Mouse (Mus musculus): ENCODE measurements around the gene Zfhx3. TPM values are rescaled to one million over a fixed set of nuclear protein-coding genes. Genes with fewer than 3 reads are reported as not detected.

Gene Zfhx3
- polyA plus RNA-seq, 1 experiment: 14.0 TPM

DNA sequence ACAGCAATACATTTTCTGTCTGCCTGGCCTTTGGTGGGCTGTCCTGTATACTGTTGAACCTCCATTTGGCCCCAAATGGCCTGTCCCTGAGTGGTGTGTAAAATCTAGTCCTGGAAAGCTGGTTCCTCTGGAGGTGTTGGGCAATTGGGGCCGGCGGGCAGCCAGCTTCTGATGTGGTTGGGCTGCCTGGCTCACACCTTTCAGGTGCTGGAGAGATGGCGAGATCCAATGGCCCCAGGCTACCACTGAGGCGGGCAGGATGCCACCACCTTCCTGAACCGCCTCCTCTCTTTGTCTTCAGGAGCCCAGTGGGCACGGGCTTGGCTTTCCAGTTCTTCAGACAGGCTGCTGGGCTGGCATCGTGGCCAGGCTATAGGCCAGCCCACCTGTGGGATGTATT is 803.1 kb downstream of the Zfhx3 start:
- Histone ChIP-seq H3K27me3 (ENCODE audit: control insufficient read depth, insufficient read depth, low read length, poor library complexity, severe bottlenecking) (no peaks in the 10 kb centered on the region), H3K4me3 (ENCODE audit: low read depth, low read length) (no peak overlapping the region), H3K36me3 (ENCODE audit: control insufficient read depth, insufficient read depth, low read length, poor library complexity, severe bottlenecking) (no peaks in the 10 kb centered on the region), H3K27ac (ENCODE audit: insufficient read depth, low read length) (no peak overlapping the region), H3K9ac (ENCODE audit: low read depth, poor library complexity, severe bottlenecking) (no peak overlapping the region), H3K4me1 (ENCODE audit: control insufficient read depth, insufficient read depth, low read length) (no peaks in the 10 kb centered on the region), H3K9me3 (replicated peaks; ENCODE audit: control insufficient read depth, insufficient read depth, low read length, poor library complexity, severe bottlenecking) (no peaks in the 10 kb centered on the region)
- TF ChIP-seq POLR2A (IDR thresholded peaks at IDR 0.05; ENCODE audit: insufficient read depth, low read length): no peak
- no peak for TF ChIP-seq EP300 (IDR thresholded peaks at IDR 0.05; ENCODE audit: insufficient read depth, low read depth, low read length)
- TF ChIP-seq CTCF (IDR thresholded peaks at IDR 0.05; ENCODE audit: low read depth, low read length): no peak

DNA sequence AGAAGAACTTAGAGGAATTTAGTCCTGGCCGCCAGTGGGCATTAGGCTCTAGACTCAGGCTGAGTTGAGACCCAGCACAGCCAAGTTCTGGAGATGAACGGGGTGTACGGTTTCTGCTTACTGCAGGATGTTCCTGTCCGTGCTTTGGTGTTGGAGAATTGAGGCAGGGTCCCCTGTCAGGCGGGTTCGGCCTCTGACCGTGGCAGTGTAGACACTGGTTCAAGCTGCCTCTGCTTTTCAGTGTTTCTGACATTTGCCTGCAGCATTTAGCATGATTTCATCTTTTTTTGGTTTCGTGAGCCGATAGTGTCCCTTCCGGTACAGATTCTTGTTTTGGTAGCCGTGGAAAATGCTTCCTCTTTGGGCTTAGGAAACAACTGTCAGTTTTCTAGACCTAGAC is 805.7 kb downstream of the Zfhx3 start:
- no peak for TF ChIP-seq POLR2A (IDR thresholded peaks at IDR 0.05; ENCODE audit: insufficient read depth, low read length)
- no peak for TF ChIP-seq EP300 (IDR thresholded peaks at IDR 0.05; ENCODE audit: insufficient read depth, low read depth, low read length)
- Histone ChIP-seq H3K9me3 (replicated peaks; ENCODE audit: control insufficient read depth, insufficient read depth, low read length, poor library complexity, severe bottlenecking) (no peaks in the 10 kb centered on the region), H3K27me3 (ENCODE audit: control insufficient read depth, insufficient read depth, low read length, poor library complexity, severe bottlenecking) (no peaks in the 10 kb centered on the region), H3K27ac (ENCODE audit: insufficient read depth, low read length) (no peak overlapping the region), H3K4me3 (ENCODE audit: low read depth, low read length) (no peak overlapping the region), H3K36me3 (ENCODE audit: control insufficient read depth, insufficient read depth, low read length, poor library complexity, severe bottlenecking) (no peaks in the 10 kb centered on the region), H3K9ac (ENCODE audit: low read depth, poor library complexity, severe bottlenecking) (no peak overlapping the region), H3K4me1 (ENCODE audit: control insufficient read depth, insufficient read depth, low read length) (no peaks in the 10 kb centered on the region)

DNA sequence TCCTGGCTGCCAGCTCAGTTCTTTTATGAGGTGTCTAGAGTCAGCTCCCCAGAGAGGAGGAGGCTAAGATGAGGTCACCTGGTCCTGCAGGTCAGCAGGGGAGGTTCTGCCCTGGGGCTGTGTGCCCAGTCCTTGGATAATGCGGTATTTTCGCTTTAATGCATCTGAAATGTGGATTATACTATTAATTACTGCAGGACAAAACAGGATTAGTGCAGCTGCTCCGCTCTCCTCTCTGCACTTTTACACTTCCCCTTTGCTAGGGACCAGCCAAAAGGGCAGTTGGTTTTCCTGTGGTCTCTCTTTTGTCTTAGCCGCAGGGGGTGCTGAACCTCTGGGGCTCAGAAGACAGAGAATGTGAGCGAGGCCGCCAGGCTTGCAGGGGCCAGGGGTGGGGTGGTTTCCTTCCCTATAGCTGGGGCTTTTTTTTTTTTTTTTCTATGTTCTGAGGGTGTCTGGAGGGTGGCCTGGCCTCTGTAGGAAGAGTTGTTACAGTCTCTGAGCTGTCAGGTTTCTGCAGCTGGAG is 806.5 kb downstream of the Zfhx3 start:
- TF ChIP-seq EP300 (IDR thresholded peaks at IDR 0.05; ENCODE audit: insufficient read depth, low read depth, low read length): no peak
- no peak for TF ChIP-seq CTCF (IDR thresholded peaks at IDR 0.05; ENCODE audit: low read depth, low read length)
- no peak for TF ChIP-seq POLR2A (IDR thresholded peaks at IDR 0.05; ENCODE audit: insufficient read depth, low read length)
- H3K9me3 ChIP-seq (replicated peaks; ENCODE audit: control insufficient read depth, insufficient read depth, low read length, poor library complexity, severe bottlenecking): no peaks in the 10 kb centered on the region
- no peaks in the 10 kb centered on the region for H3K27me3 ChIP-seq (ENCODE audit: control insufficient read depth, insufficient read depth, low read length, poor library complexity, severe bottlenecking)
- H3K36me3 ChIP-seq (ENCODE audit: control insufficient read depth, insufficient read depth, low read length, poor library complexity, severe bottlenecking): no peaks in the 10 kb centered on the region
- no peak overlapping the region for H3K4me3 ChIP-seq (ENCODE audit: low read depth, low read length)
- H3K27ac ChIP-seq (ENCODE audit: insufficient read depth, low read length): no peak overlapping the region
- no peak overlapping the region for H3K9ac ChIP-seq (ENCODE audit: low read depth, poor library complexity, severe bottlenecking)
- H3K4me1 ChIP-seq (ENCODE audit: control insufficient read depth, insufficient read depth, low read length): no peaks in the 10 kb centered on the region

DNA sequence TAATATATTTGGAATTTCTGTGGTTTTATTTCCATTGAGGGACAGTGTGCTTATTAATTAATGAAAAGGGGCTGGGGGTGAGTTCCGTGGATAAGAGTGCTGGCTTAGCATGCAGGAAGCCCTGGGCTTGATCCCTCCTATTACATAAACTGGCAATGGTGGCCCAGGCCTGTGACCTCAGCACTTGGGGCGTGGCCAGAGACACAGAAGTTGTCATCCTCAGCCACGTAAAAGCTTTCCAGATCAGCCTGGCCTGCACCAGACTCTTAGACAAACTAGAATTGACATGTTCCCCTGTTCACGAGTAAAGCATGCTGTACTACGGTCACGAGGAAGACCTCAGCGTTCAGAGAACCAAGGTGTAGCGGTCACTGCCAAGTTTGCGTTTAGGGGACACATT is 808.4 kb downstream of the Zfhx3 start:
- Histone ChIP-seq H3K9ac (ENCODE audit: low read depth, poor library complexity, severe bottlenecking) (no peak overlapping the region), H3K27ac (ENCODE audit: insufficient read depth, low read length) (no peak overlapping the region), H3K27me3 (ENCODE audit: control insufficient read depth, insufficient read depth, low read length, poor library complexity, severe bottlenecking) (no peaks in the 10 kb centered on the region), H3K9me3 (replicated peaks; ENCODE audit: control insufficient read depth, insufficient read depth, low read length, poor library complexity, severe bottlenecking) (peaks cover 3% of the 10 kb centered on the region), H3K4me3 (ENCODE audit: low read depth, low read length) (no peak overlapping the region), H3K36me3 (ENCODE audit: control insufficient read depth, insufficient read depth, low read length, poor library complexity, severe bottlenecking) (no peaks in the 10 kb centered on the region), H3K4me1 (ENCODE audit: control insufficient read depth, insufficient read depth, low read length) (no peaks in the 10 kb centered on the region)
- TF ChIP-seq CTCF (IDR thresholded peaks at IDR 0.05; ENCODE audit: low read depth, low read length) (no peak), POLR2A (IDR thresholded peaks at IDR 0.05; ENCODE audit: insufficient read depth, low read length) (no peak), EP300 (IDR thresholded peaks at IDR 0.05; ENCODE audit: insufficient read depth, low read depth, low read length) (no peak)

DNA sequence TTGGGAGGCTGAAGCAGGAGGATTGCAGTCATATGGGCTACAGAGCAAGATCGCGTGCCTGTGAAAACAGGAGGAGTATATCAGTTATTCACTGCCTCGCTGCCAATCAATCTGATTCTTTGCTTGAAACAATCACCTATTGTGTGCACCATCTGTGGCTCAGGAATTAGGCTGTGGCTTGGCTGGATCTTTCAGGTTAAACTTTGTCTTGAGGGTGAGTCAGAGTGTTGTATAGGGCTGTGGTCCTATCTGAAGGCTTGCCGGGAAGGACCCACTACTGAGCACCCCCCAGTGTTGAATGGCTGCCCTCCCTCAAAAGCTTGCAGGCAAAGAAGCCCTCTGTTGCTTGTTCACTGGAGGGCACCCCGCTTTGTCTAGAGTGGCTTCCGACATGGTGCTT is 812.1 kb downstream of the Zfhx3 start:
- Histone ChIP-seq H3K4me1 (ENCODE audit: control insufficient read depth, insufficient read depth, low read length) (no peaks in the 10 kb centered on the region), H3K36me3 (ENCODE audit: control insufficient read depth, insufficient read depth, low read length, poor library complexity, severe bottlenecking) (no peaks in the 10 kb centered on the region), H3K9ac (ENCODE audit: low read depth, poor library complexity, severe bottlenecking) (no peak overlapping the region), H3K4me3 (ENCODE audit: low read depth, low read length) (no peak overlapping the region), H3K9me3 (replicated peaks; ENCODE audit: control insufficient read depth, insufficient read depth, low read length, poor library complexity, severe bottlenecking) (peaks cover 3% of the 10 kb centered on the region), H3K27me3 (ENCODE audit: control insufficient read depth, insufficient read depth, low read length, poor library complexity, severe bottlenecking) (no peaks in the 10 kb centered on the region), H3K27ac (ENCODE audit: insufficient read depth, low read length) (no peak overlapping the region)
- TF ChIP-seq POLR2A (IDR thresholded peaks at IDR 0.05; ENCODE audit: insufficient read depth, low read length) (no peak), EP300 (IDR thresholded peaks at IDR 0.05; ENCODE audit: insufficient read depth, low read depth, low read length) (no peak), CTCF (IDR thresholded peaks at IDR 0.05; ENCODE audit: low read depth, low read length) (no peak)

DNA sequence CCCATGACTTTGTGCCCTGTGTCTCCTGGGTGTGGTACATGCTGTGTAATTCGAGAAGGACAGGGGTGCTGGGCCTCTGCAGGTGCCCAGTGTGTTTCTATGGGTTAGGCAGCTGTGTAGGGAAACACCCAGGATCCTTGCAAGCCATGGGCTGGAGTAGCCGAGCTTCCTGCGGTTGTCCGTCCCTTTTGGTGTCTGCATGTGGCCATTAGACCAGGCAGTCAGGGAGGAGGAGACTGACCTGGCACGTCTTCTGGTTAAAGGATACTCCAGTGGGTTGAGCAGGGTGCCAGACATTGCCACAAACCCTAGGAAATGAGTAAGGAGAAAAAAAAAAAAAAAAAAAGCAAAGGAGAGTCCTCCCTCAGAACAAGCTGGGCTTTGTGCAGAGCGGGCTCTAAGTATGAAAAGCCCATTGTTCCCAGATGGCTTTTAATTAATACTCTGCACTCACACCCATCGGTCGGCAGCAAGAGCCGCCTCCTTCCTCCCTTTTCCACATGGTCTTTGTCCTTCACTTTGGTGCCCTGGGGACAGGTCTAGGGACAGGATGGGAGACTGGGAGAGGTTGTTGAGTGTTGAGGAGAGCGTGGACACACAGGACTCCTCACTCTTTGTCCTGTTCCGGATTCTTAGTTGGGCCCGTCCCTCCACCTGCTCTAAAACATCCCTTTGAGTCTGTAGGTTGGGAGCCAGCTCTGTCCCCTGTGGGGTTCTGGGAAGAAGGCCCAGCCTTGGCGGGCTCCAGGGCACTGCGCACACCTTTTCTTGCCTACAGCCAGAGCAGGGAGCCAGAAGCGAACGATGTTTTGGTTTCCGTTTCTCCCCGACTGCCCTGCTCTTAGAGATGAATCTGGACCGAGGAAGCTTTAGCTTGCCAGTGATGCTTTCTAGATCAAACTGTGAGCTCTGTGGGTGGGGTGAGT is 813.2 kb downstream of the Zfhx3 start:
- H3K4me3 ChIP-seq (ENCODE audit: low read depth, low read length): no peak overlapping the region
- no peak overlapping the region for H3K27ac ChIP-seq (ENCODE audit: insufficient read depth, low read length)
- no peaks in the 10 kb centered on the region for H3K4me1 ChIP-seq (ENCODE audit: control insufficient read depth, insufficient read depth, low read length)
- H3K36me3 ChIP-seq (ENCODE audit: control insufficient read depth, insufficient read depth, low read length, poor library complexity, severe bottlenecking): no peaks in the 10 kb centered on the region
- no peaks in the 10 kb centered on the region for H3K27me3 ChIP-seq (ENCODE audit: control insufficient read depth, insufficient read depth, low read length, poor library complexity, severe bottlenecking)
- TF ChIP-seq CTCF (IDR thresholded peaks at IDR 0.05; ENCODE audit: low read depth, low read length) (no peak), EP300 (IDR thresholded peaks at IDR 0.05; ENCODE audit: insufficient read depth, low read depth, low read length) (0 out of 2 replicates have a peak, but pooled peaks have one; percentile 36), POLR2A (IDR thresholded peaks at IDR 0.05; ENCODE audit: insufficient read depth, low read length) (no peak)
- H3K9ac ChIP-seq (ENCODE audit: low read depth, poor library complexity, severe bottlenecking): no peak overlapping the region
- peaks cover 3% of the 10 kb centered on the region for H3K9me3 ChIP-seq (replicated peaks; ENCODE audit: control insufficient read depth, insufficient read depth, low read length, poor library complexity, severe bottlenecking)
